Mouse (Mus musculus) bone marrow, adult 2 months (tissue): Measurements from ENCODE around the gene Asah2.

ENCODE experiments used
- CTCF ChIP-seq: fragments of 200-500 bp; IDR thresholded peaks from 2 replicates; pipeline ENCODE4 v1.5.1; 2011; ENCODE audit warnings: low read length, control low read depth; ENCODE audit not compliant: control insufficient read depth, insufficient read depth
- POLR2A ChIP-seq: fragments of 200-500 bp; IDR thresholded peaks from 2 replicates; pipeline ENCODE4 v1.6.1; 2011; ENCODE audit warnings: low read depth, mild to moderate bottlenecking, control low read depth, low read length, borderline replicate concordance; ENCODE audit not compliant: control insufficient read depth

- TF ChIP-seq CTCF: 0 out of 2 replicates have a peak, but pooled peaks have one; percentile 7
- TF ChIP-seq POLR2A: no peak
Observed at GRCm38 (mm10) chr19:32117484-32118018, 9.5 kb upstream of the Asah2 start.
